Mouse (Mus musculus) duodenum, adult 2 months (tissue): ENCODE results near the gene Moxd1. TPM values are rescaled to one million over a fixed set of nuclear protein-coding genes. Genes with fewer than 3 reads are reported as not detected.

ENCODE experiments used
- polyA plus RNA-seq: library from polyadenylated mRNA; depleted of rRNA; stranded (reverse); fragments of >200 nt; gene quantifications from 2 replicates; pipeline ENCODE4 v1.2.3, GENCODE M21; 2012; ENCODE audit warnings: low replicate concordance; rRNA removed

The Moxd1 gene
- 2.2 and 9.5 TPM in 2 replicates for polyA plus RNA-seq

GRCm38 (mm10) chr10:24223449-24224143, at the start of gene Moxd1:
Gene Moxd1, plus strand, starts transcription at chr10:24223517.

Other genes starting within 250 kb of the Moxd1 start
- gene Taar6, start 237.9 kb upstream of the Moxd1 start, polyA plus RNA-seq, result not detected in 2 replicates
- not detected in 2 replicates for gene Taar7a, start 230.0 kb upstream of the Moxd1 start, polyA plus RNA-seq
- not detected in 2 replicates for gene Taar7b, start 223.6 kb upstream of the Moxd1 start, polyA plus RNA-seq
- gene Taar7d, start 196.3 kb upstream of the Moxd1 start, polyA plus RNA-seq, result not detected in 2 replicates
- not detected in 2 replicates for gene Taar7e, start 185.9 kb upstream of the Moxd1 start, polyA plus RNA-seq
- not detected in 2 replicates for gene Taar7f, start 174.0 kb upstream of the Moxd1 start, polyA plus RNA-seq
- gene Taar8a, start 147.0 kb upstream of the Moxd1 start, polyA plus RNA-seq, result not detected in 2 replicates
- gene Taar8b, start 131.2 kb upstream of the Moxd1 start, polyA plus RNA-seq, result 0.11 TPM in 1 of 2 replicates, not detected in the other
- 0.22 TPM in 1 of 2 replicates, not detected in the other for gene Taar8c, start 121.6 kb upstream of the Moxd1 start, polyA plus RNA-seq
- 0.09 TPM in 1 of 2 replicates, not detected in the other for gene Taar9, start 114.0 kb upstream of the Moxd1 start, polyA plus RNA-seq
- 33.6 and 42.2 TPM in 2 replicates for gene Stx7, start 74.2 kb upstream of the Moxd1 start, polyA plus RNA-seq